Mouse (Mus musculus) forebrain, embryonic 16.5 days (tissue): ENCODE data around the gene Ube2h. TPM values are rescaled to one million over a fixed set of nuclear protein-coding genes. Genes with fewer than 3 reads are reported as not detected.

Experiments
- ATAC-seq: fragments of 200-750 bp; cut with Nextera tagmentation; 2 replicates; pipeline ENCODE4 v1.8.0; 2017; ENCODE audit warnings: mild to moderate bottlenecking, moderate library complexity
- H3K27ac ChIP-seq: fragments of 300-500 bp; sonication (generic); 2 replicates; pipeline ENCODE4 v1.5.1; 2014; ENCODE audit warnings: low read length, control low read depth
- H3K27me3 ChIP-seq: fragments of 300-500 bp; sonication (generic); replicated peaks from 2 replicates; pipeline ENCODE4 v1.6.1; 2014; ENCODE audit warnings: low read length; ENCODE audit not compliant: control insufficient read depth, insufficient read depth
- H3K36me3 ChIP-seq: fragments of 300-500 bp; sonication (generic); 2 replicates; pipeline ENCODE4 v1.6.1; 2014; ENCODE audit not compliant: control insufficient read depth, insufficient read depth
- H3K4me1 ChIP-seq: fragments of 300-500 bp; sonication (generic); replicated peaks from 2 replicates; pipeline ENCODE4 v1.6.1; 2014; ENCODE audit warnings: low read length; ENCODE audit not compliant: control insufficient read depth, insufficient read depth
- H3K4me2 ChIP-seq: fragments of 300-500 bp; sonication (generic); 2 replicates; pipeline ENCODE4 v1.6.1; 2014; ENCODE audit warnings: mild to moderate bottlenecking, low read length, control low read depth
- H3K4me3 ChIP-seq: fragments of 300-500 bp; sonication (generic); replicated peaks from 2 replicates; pipeline ENCODE4 v1.5.1; 2014; ENCODE audit warnings: mild to moderate bottlenecking, low read length, control low read depth
- H3K9ac ChIP-seq: fragments of 300-500 bp; sonication (generic); replicated peaks from 2 replicates; pipeline ENCODE4 v1.6.1; 2014; ENCODE audit warnings: low read depth, low read length, control low read depth
- H3K9me3 ChIP-seq: fragments of 300-500 bp; sonication (generic); 2 replicates; pipeline ENCODE4 v1.6.1; 2016; ENCODE audit warnings: low read length; ENCODE audit not compliant: control insufficient read depth
- WGBS: fragments of 180-500 bp; shearing (Covaris S2); extraction: QIAGEN DNeasy Blood & Tissue Kit; methylation state at CpG from one replicate; pipeline ENCODE4 v1.1.7; 2014; 5-methylcytosine and 5-hydroxymethylcytosine counted together
- polyA plus RNA-seq: library from polyadenylated mRNA; unstranded; fragments of >200 nt; fragmentation: Nextera tagmentation; extraction: Ambion mirVana; gene quantifications from 2 replicates; pipeline ENCODE4 v1.2.1, GENCODE M21; 2015

Ube2h gene
- polyA plus RNA-seq, 1 experiment from 2014 or later: 65.9 TPM

GRCm38 (mm10) chr6:30267486-30267885 is 36.9 kb downstream of the Ube2h start:
- peaks cover 14% of the 10 kb centered on the region; the same call in 1 of the 2 replicates for H3K36me3 ChIP-seq
- no peaks in the 10 kb centered on the region for H3K4me1 ChIP-seq
- no peak overlapping the region for H3K27ac ChIP-seq
- H3K4me3 ChIP-seq: no peak overlapping the region
- no peak overlapping the region for H3K9ac ChIP-seq
- no peak overlapping the region for H3K4me2 ChIP-seq
- H3K27me3 ChIP-seq: no peaks in the 10 kb centered on the region
- H3K9me3 ChIP-seq: no peaks in the 10 kb centered on the region
- no peak for ATAC-seq
- 76% methylated on average over 7 of the region's 7 CpGs for WGBS

GRCm38 (mm10) chr6:30265402-30265801 is 38.9 kb downstream of the Ube2h start:
- Histone ChIP-seq H3K27ac (no peak overlapping the region), H3K27me3 (no peaks in the 10 kb centered on the region), H3K4me3 (no peak overlapping the region), H3K9me3 (no peaks in the 10 kb centered on the region), H3K4me2 (no peak overlapping the region), H3K4me1 (no peaks in the 10 kb centered on the region), H3K36me3 (peaks cover 18% of the 10 kb centered on the region), H3K9ac (no peak overlapping the region)
- ATAC-seq: no peak
- WGBS: 96% methylated on average over 4 of the region's 4 CpGs

DNA sequence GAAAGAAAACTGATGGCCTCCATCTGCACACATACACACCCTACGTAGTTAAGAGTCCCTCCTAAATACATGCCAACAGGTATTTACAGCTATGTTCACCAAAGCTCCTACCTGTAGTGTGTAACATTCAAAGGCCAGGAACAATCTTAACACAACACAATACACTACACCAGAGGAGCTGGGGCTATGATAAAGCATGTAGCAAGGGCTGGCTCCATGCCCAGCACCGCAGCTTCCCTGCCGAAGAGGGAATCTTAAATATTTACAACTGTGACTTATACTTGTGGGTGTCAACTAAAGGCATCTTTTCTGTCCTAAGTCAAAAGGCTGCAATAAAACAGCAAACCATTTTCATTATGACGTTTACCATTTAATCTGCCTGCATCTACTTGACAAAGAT is 41.3 kb downstream of the Ube2h start:
- WGBS: 67% methylated on average over 4 of the region's 4 CpGs
- Histone ChIP-seq H3K4me3 (no peak overlapping the region), H3K4me1 (no peaks in the 10 kb centered on the region), H3K9ac (no peak overlapping the region), H3K9me3 (no peaks in the 10 kb centered on the region), H3K27ac (no peak overlapping the region), H3K4me2 (no peak overlapping the region), H3K36me3 (peaks cover 22% of the 10 kb centered on the region), H3K27me3 (no peaks in the 10 kb centered on the region)
- no peak for ATAC-seq

GRCm38 (mm10) chr6:30259271-30259670 is 45.1 kb downstream of the Ube2h start:
- Histone ChIP-seq H3K27ac (no peak overlapping the region), H3K36me3 (peaks cover 15% of the 10 kb centered on the region), H3K4me1 (no peaks in the 10 kb centered on the region), H3K4me3 (no peak overlapping the region), H3K9ac (no peak overlapping the region), H3K27me3 (no peaks in the 10 kb centered on the region), H3K9me3 (no peaks in the 10 kb centered on the region), H3K4me2 (no peak overlapping the region)
- no peak for ATAC-seq
- 93% methylated on average over 6 of the region's 6 CpGs for WGBS

- peaks cover 15% of the 10 kb centered on the region for H3K36me3 ChIP-seq
Observed at GRCm38 (mm10) chr6:30257962-30258361, 46.4 kb downstream of the Ube2h start.

GRCm38 (mm10) chr6:30255846-30256245 is 48.5 kb downstream of the Ube2h start:
- no peak overlapping the region for H3K27ac ChIP-seq
- peaks cover 14% of the 10 kb centered on the region for H3K36me3 ChIP-seq
- no peaks in the 10 kb centered on the region for H3K4me1 ChIP-seq
- H3K4me2 ChIP-seq: no peak overlapping the region
- H3K9ac ChIP-seq: no peak overlapping the region
- no peak for ATAC-seq
- H3K27me3 ChIP-seq: no peaks in the 10 kb centered on the region
- no peaks in the 10 kb centered on the region for H3K9me3 ChIP-seq
- H3K4me3 ChIP-seq: no peak overlapping the region
- WGBS: 86% methylated on average over 1 of the region's 1 CpGs

More at GRCm38 (mm10) chr6:30257962-30258361, 46.4 kb downstream of the Ube2h start:
- Histone ChIP-seq H3K4me2 (no peak overlapping the region), H3K9me3 (no peaks in the 10 kb centered on the region), H3K27me3 (no peaks in the 10 kb centered on the region), H3K9ac (no peak overlapping the region), H3K4me3 (no peak overlapping the region), H3K27ac (no peak overlapping the region), H3K4me1 (no peaks in the 10 kb centered on the region)
- WGBS: 85% methylated on average over 1 of the region's 1 CpGs
- ATAC-seq: no peak

GRCm38 (mm10) chr6:30252271-30253010 is 51.9 kb downstream of the Ube2h start:
- H3K9me3 ChIP-seq: no peaks in the 10 kb centered on the region
- 98% methylated on average over 5 of the region's 5 CpGs for WGBS
- ATAC-seq: no peak

GRCm38 (mm10) chr6:30248708-30249107 is 55.6 kb downstream of the Ube2h start:
- WGBS: 78% methylated on average over 3 of the region's 3 CpGs
- H3K4me3 ChIP-seq: no peak overlapping the region
- no peaks in the 10 kb centered on the region for H3K9me3 ChIP-seq
- no peak overlapping the region for H3K27ac ChIP-seq
- no peaks in the 10 kb centered on the region for H3K27me3 ChIP-seq
- H3K4me1 ChIP-seq: no peaks in the 10 kb centered on the region
- H3K9ac ChIP-seq: no peak overlapping the region
- peaks cover 2% of the 10 kb centered on the region; the same call in 1 of the 2 replicates for H3K36me3 ChIP-seq
- no peak overlapping the region for H3K4me2 ChIP-seq
- no peak for ATAC-seq

More at GRCm38 (mm10) chr6:30252271-30253010, 51.9 kb downstream of the Ube2h start:
- no peaks in the 10 kb centered on the region for H3K4me1 ChIP-seq
- H3K36me3 ChIP-seq: peaks cover 2% of the 10 kb centered on the region; the same call in 1 of the 2 replicates
- no peaks in the 10 kb centered on the region for H3K27me3 ChIP-seq
- no peak overlapping the region for H3K4me3 ChIP-seq
- H3K9ac ChIP-seq: no peak overlapping the region
- H3K4me2 ChIP-seq: no peak overlapping the region
- H3K27ac ChIP-seq: no peak overlapping the region

DNA sequence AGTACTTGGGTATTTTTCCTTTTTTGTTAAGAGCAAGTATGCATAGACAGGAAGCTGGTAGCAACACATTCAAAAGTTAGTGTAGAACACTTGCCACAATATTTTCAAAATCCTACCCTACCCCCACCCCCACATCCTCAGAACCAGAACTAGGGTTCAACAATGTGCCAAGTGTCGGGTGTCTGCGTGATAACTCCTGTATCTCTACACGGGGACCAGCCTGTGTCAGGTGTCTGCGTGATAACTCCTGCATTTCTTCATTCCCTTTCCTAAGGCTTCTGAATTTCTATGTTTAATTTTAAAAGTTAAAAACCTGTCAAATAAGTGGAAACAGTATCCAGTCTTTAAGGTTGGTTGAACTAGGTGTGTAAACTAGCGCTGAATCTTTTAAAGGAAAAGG is 58.4 kb downstream of the Ube2h start:
- Histone ChIP-seq H3K4me3 (no peak overlapping the region), H3K4me1 (no peaks in the 10 kb centered on the region), H3K9me3 (no peaks in the 10 kb centered on the region), H3K4me2 (no peak overlapping the region), H3K36me3 (no peaks in the 10 kb centered on the region), H3K9ac (no peak overlapping the region), H3K27ac (no peak overlapping the region), H3K27me3 (no peaks in the 10 kb centered on the region)
- ATAC-seq: no peak
- WGBS: 91% methylated on average over 5 of the region's 5 CpGs
